Mouse (Mus musculus): ENCODE data around the gene Mfsd4b3. TPM values are rescaled to one million over a fixed set of nuclear protein-coding genes. Genes with fewer than 3 reads are reported as not detected.

Mfsd4b3 gene
- total and polyA plus RNA-seq, 3 experiments = not detected

DNA sequence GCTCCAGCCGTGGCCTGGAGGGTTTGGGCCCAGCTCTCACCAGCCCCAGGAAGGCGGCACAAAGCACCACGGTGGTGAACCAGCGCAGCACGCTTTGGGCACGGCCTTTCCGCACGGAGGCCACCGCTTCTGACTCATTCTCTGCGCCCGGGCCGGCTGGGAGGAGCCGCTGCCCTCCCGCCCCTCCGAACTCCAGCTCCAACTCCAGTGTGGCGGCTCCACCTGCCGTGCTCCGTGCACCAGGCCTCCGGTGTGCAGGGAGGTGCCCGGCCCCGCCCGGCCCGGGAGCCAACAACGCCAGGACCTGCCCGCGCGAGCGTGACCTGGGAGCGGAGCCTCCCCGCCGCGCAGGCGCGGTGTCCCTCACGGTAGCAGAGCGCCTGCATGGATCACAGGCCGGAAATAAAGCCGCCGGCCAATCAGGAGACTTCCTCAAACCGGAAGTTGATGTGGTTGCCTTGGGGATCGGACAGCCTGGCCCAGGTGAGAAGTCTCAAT is 61.0 kb downstream of the Mfsd4b3 start, which contains the start of gene Mfsd4b4 (continued):
- TF ChIP-seq ELF1 (IDR thresholded peaks at IDR 0.05; ENCODE audit: low read depth, low read length) (peak; percentile 63; the same call in 1 of the 2 replicates), KAT2A (IDR thresholded peaks at IDR 0.05; ENCODE audit: insufficient replicate concordance, low read length) (no peak), USF2 (conservative IDR thresholded peaks at IDR 0.05; ENCODE audit: low read depth, low read length) (no peak), BHLHE40 (IDR thresholded peaks at IDR 0.05; ENCODE audit: low read depth, low read length) (no peak), TCF12 (IDR thresholded peaks at IDR 0.05; ENCODE audit: low read depth, low read length) (0 out of 2 replicates have a peak, but pooled peaks have one; percentile 24), NELFE (IDR thresholded peaks at IDR 0.05; ENCODE audit: low read depth, low read length) (peak; percentile 71), ZC3H11A (IDR thresholded peaks at IDR 0.05; ENCODE audit: low read depth, low read length) (no peak), E2F4 (IDR thresholded peaks at IDR 0.05; ENCODE audit: insufficient replicate concordance, low read depth, low read length) (no peak), POLR2AphosphoS2 (IDR thresholded peaks at IDR 0.05; ENCODE audit: low read depth, low read length) (no peak), ZKSCAN1 (IDR thresholded peaks at IDR 0.05; ENCODE audit: borderline replicate concordance, low read depth, low read length) (no peak), POLR2A (IDR thresholded peaks at IDR 0.05; ENCODE audit: low read depth, low read length) (peak; percentile 85), RAD21 (IDR thresholded peaks at IDR 0.05; ENCODE audit: low read depth, low read length) (no peak), RCOR1 (conservative IDR thresholded peaks at IDR 0.05; ENCODE audit: low read depth, low read length) (no peak)

Other genes with a start within 250 kb of the Mfsd4b3 start
- 10.5 and 11.0 TPM in 2 replicates for gene Rev3l, start 228.0 kb downstream of the Mfsd4b3 start, total RNA-seq (2012; rRNA removed)
- gene Rev3l, start 228.0 kb downstream of the Mfsd4b3 start, total RNA-seq (2014; rRNA removed) = 18.0 and 19.9 TPM in 2 replicates
- 13.4 and 13.9 TPM in 2 replicates for gene Rev3l, start 228.0 kb downstream of the Mfsd4b3 start, polyA plus RNA-seq (2012; ENCODE audit: insufficient read length, low read depth)
- gene Mfsd4b4, start 60.9 kb downstream of the Mfsd4b3 start, total RNA-seq (2012; rRNA removed) = 1.1 and 1.7 TPM in 2 replicates
- 3.5 and 3.8 TPM in 2 replicates for gene Mfsd4b4, start 60.9 kb downstream of the Mfsd4b3 start, total RNA-seq (2014; rRNA removed)
- 1.9 and 2.1 TPM in 2 replicates for gene Mfsd4b4, start 60.9 kb downstream of the Mfsd4b3 start, polyA plus RNA-seq (2012; ENCODE audit: insufficient read length, low read depth)
- not detected in 2 replicates for gene Mfsd4b2, start 33.2 kb downstream of the Mfsd4b3 start, total RNA-seq (2012; rRNA removed)
- not detected in 2 replicates for gene Mfsd4b2, start 33.2 kb downstream of the Mfsd4b3 start, total RNA-seq (2014; rRNA removed)
- not detected in 2 replicates for gene Mfsd4b2, start 33.2 kb downstream of the Mfsd4b3 start, polyA plus RNA-seq (2012; ENCODE audit: insufficient read length, low read depth)
- gene Mfsd4b5, start 26.5 kb upstream of the Mfsd4b3 start, total RNA-seq (2012; rRNA removed) = not detected in 2 replicates
- not detected in 2 replicates for gene Mfsd4b5, start 26.5 kb upstream of the Mfsd4b3 start, total RNA-seq (2014; rRNA removed)
- not detected in 2 replicates for gene Mfsd4b5, start 26.5 kb upstream of the Mfsd4b3 start, polyA plus RNA-seq (2012; ENCODE audit: insufficient read length, low read depth)
- gene Mfsd4b1, start 65.1 kb upstream of the Mfsd4b3 start, total RNA-seq (2012; rRNA removed) = 0.04 TPM in 1 of 2 replicates, not detected in the other
- not detected in 2 replicates for gene Mfsd4b1, start 65.1 kb upstream of the Mfsd4b3 start, total RNA-seq (2014; rRNA removed)
- gene Mfsd4b1, start 65.1 kb upstream of the Mfsd4b3 start, polyA plus RNA-seq (2012; ENCODE audit: insufficient read length, low read depth) = not detected in 2 replicates
- gene Slc16a10, start 182.1 kb upstream of the Mfsd4b3 start, total RNA-seq (2012; rRNA removed) = 10.4 TPM in 2 replicates
- gene Slc16a10, start 182.1 kb upstream of the Mfsd4b3 start, total RNA-seq (2014; rRNA removed) = 4.5 TPM in 2 replicates
- 3.5 and 4.1 TPM in 2 replicates for gene Slc16a10, start 182.1 kb upstream of the Mfsd4b3 start, polyA plus RNA-seq (2012; ENCODE audit: insufficient read length, low read depth)

Measured in CH12.LX (cell line).